Mouse (Mus musculus): ENCODE measurements around the gene Ldlrap1.

Ldlrap1 gene

GRCm38 (mm10) chr4:134754941-134755340 lies 12.9 kb downstream of the Ldlrap1 start:
- in situ Hi-C loops (cut with MboI; ENCODE audit: low pct_unique_long_range_greater_than_20kb in 1 of 2, low sequenced_read_pairs in 2 of 2, unreplicated experiment in 1 of 2) = no loop called here

DNA sequence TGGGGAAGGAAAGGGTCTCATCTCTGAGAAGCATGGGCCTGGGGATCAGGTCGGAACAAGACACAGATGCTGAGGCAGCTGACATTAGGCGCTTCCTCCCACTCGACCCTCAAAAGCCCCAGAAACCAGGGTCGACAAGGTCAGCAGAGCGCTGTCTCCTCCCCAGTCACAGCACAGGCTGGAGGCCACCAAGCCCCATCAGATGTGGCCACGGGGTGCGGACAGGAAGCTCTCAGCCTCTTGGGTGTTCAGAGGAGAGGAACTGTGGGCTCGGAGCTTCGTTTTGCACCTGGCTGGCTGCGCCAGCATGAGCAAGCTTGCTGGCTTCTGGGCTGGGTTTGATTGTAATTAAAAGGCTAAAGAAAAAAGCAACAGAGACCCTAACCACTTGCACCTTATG lies 13.5 kb downstream of the Ldlrap1 start:
- in situ Hi-C loops (cut with MboI; ENCODE audit: low pct_unique_long_range_greater_than_20kb in 1 of 2, low sequenced_read_pairs in 2 of 2, unreplicated experiment in 1 of 2) = no loop called here

DNA sequence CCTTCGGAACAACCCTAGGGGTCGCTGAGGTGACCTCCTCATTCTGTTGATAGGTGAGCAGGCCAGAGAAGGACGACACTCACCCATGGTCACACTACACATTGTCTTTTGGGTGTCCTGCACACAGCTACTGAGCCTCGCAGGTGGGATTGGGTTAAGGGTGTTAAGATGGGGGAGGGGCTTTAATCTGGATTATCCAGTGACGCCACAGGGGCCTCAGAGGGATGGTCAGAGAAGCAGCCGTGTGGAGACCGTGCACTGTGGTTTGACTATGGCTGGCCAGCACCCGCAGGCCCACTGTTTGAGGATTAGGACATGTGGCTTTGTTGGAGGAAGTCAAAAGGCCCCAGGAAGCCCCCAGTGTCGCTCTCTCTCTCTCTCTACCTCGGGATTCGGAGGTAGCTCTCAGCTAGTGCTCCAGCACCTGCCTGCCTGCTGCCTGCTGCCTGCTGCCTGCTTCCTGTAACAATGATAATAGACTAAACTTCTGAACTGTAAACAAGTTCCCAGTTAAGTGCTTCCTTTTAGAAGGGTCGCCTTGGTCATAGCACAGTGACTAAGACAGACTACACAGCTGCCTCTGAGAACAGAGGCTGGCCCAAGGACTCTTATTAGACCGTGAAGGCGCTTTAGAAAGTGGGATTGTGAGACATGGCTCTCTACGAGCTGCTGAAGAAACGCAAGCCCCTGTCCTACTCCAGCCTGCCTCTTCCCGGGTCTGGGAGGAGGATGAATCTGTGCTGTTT lies 14.1 kb downstream of the Ldlrap1 start:
- in situ Hi-C loops (cut with MboI; ENCODE audit: low pct_unique_long_range_greater_than_20kb in 1 of 2, low sequenced_read_pairs in 2 of 2, unreplicated experiment in 1 of 2) = no loop called here

DNA sequence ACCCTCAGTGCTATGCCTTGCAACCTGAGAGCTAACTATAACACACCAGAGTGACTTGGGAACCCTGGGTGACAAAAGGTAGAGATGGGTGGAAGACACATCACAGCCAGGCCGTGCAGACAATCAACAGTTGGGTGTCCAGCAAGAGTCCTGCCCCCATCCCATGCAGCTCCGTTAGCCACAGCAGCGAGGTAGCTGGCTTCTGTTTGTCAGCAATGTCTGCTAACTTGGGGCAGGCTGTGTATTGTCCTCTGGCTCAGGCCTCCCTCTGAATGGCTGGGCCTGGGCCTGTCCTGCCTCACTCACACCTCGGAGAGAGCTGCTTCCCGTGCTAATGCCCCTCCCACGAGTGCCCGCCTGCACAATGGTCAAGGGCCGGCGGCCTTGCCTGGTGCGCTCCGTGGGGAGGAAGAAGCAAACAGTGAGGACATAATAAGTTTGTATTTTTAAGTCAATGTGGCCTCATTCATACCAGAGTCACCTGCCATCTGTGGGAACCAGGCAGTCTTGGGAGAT lies 14.9 kb downstream of the Ldlrap1 start:
- in situ Hi-C loops (cut with MboI; ENCODE audit: low pct_unique_long_range_greater_than_20kb in 1 of 2, low sequenced_read_pairs in 2 of 2, unreplicated experiment in 1 of 2) = no loop called here

DNA sequence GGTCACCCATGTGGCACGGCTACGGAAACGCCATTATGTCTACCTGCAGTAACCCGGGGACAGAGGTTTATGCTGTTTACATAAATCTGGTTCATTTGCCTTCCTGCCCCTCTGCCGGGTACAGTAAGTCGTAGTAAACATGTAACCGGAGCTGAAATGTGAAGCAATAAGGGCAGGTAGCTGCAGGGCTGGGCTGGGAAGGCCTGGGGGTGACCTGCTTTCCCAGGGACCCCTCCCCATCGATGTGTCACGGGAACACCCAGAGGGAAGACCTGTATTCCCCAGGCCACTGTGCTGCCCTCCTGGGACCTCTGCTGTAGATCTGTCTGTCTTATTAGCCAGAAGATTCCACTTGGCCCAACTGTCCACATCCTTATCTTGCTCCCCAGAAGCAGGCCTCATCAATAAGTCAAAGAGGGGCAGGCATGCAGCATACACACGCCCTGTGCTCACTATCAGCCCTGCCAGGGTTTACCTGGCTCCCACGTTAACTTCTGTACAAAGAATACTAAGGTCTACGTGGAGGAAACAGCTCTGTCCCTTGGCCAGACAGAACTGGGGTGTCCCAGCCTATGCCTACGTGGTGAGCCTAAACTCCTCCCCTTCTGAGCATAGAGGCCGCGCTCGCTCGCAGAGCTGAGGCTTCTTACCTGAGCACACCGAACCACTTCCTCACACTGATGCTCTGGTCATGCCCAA lies 16.0 kb downstream of the Ldlrap1 start:
- in situ Hi-C loops (cut with MboI; ENCODE audit: low pct_unique_long_range_greater_than_20kb in 1 of 2, low sequenced_read_pairs in 2 of 2, unreplicated experiment in 1 of 2) = no loop called here

- in situ Hi-C loops (cut with MboI; ENCODE audit: low pct_unique_long_range_greater_than_20kb in 1 of 2, low sequenced_read_pairs in 2 of 2, unreplicated experiment in 1 of 2) = no loop called here
Measured at GRCm38 (mm10) chr4:134750825-134751224, 17.0 kb downstream of the Ldlrap1 start.

- in situ Hi-C loops (cut with MboI; ENCODE audit: low pct_unique_long_range_greater_than_20kb in 1 of 2, low sequenced_read_pairs in 2 of 2, unreplicated experiment in 1 of 2) = no loop called here
Measured at GRCm38 (mm10) chr4:134750263-134750662, 17.6 kb downstream of the Ldlrap1 start.

DNA sequence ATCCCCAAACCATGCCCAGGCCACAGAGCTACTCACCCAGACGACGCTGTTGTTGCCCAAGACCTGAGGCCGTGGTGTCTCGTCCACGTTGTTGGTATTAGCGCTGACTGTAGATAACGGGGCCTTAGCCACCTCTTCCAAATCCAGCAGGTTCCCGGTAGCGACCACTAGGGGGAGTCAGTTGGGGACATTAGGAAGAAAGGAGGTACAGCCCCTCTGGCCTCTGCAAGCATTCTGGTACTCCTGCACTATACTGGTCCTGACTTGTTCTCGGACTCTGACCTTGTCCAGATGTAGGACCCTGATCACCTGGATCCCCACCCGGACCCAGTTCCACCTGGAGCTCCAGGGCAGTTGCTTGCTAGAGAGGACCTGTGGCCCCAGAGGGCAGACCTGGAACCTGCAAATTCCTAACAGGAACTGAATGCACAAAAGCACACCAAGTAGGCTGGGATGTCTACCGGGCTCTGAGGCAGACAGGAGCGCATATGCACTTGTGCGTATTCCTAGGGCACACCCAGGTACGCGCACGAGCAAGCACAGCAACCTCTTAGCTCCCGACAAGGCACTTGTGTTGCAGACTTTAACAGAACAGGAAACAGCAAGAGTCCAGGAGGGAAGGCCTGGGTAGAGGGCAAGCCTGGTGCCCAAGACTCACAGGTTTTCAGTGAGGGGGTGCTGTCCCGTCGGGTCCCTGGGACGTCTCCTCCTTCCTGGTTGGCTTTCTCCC lies 18.4 kb downstream of the Ldlrap1 start:
- in situ Hi-C loops (cut with MboI; ENCODE audit: low pct_unique_long_range_greater_than_20kb in 1 of 2, low sequenced_read_pairs in 2 of 2, unreplicated experiment in 1 of 2) = no loop called here

GRCm38 (mm10) chr4:134745900-134746661 lies 21.7 kb downstream of the Ldlrap1 start:
- in situ Hi-C loops (cut with MboI; ENCODE audit: low pct_unique_long_range_greater_than_20kb in 1 of 2, low sequenced_read_pairs in 2 of 2, unreplicated experiment in 1 of 2) = no loop called here

- in situ Hi-C loops (cut with MboI; ENCODE audit: low pct_unique_long_range_greater_than_20kb in 1 of 2, low sequenced_read_pairs in 2 of 2, unreplicated experiment in 1 of 2) = no loop called here
Measured at GRCm38 (mm10) chr4:134743881-134744633, 23.8 kb downstream of the Ldlrap1 start.

DNA sequence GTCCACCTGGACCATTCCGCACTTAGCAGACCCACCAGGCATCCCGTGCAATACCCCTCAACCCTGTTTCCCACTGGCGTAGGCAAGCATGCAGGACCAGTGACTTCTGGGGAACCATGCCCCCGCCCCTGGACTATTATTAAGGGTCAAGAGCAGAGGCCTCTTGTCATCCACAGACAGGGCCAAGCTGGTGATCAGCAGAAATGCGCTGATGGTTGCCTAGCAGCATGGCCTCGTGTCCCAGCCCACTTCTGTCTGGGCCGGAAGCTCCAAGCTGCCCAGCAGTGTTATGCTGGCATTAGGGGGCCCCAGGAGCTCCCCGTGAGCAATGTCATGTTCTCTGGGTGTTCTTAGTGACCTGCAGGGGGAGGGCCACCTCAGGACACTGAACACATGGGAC lies 25.9 kb downstream of the Ldlrap1 start:
- in situ Hi-C loops (cut with MboI; ENCODE audit: low pct_unique_long_range_greater_than_20kb in 1 of 2, low sequenced_read_pairs in 2 of 2, unreplicated experiment in 1 of 2) = no loop called here

DNA sequence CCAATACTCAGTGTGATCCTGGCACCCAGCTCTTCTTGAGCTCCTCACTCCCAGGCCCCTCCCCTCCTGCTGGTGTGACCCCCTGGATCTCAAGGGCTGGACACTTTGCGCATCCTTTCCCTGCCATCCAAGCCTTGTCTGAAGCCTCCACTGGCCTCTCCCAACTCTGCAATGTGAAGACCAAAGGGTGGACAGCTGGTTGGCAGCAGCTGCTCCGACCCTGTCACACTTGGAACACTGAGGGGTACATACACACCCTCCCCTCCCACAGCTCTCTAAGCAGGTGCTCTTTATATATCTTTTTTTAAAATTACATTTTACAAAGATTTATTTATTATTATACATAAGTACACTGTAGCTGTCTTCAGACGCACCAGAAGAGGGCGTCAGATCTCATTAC lies 27.6 kb downstream of the Ldlrap1 start:
- in situ Hi-C loops (cut with MboI; ENCODE audit: low pct_unique_long_range_greater_than_20kb in 1 of 2, low sequenced_read_pairs in 2 of 2, unreplicated experiment in 1 of 2) = no loop called here

- in situ Hi-C loops (cut with MboI; ENCODE audit: low pct_unique_long_range_greater_than_20kb in 1 of 2, low sequenced_read_pairs in 2 of 2, unreplicated experiment in 1 of 2) = no loop called here
Measured at GRCm38 (mm10) chr4:134739530-134739929, 28.3 kb downstream of the Ldlrap1 start.

- in situ Hi-C loops (cut with MboI; ENCODE audit: low pct_unique_long_range_greater_than_20kb in 1 of 2, low sequenced_read_pairs in 2 of 2, unreplicated experiment in 1 of 2) = no loop called here
Measured at GRCm38 (mm10) chr4:134737365-134737910, 30.4 kb downstream of the Ldlrap1 start.

- in situ Hi-C loops (cut with MboI; ENCODE audit: low pct_unique_long_range_greater_than_20kb in 1 of 2, low sequenced_read_pairs in 2 of 2, unreplicated experiment in 1 of 2) = no loop called here
Measured at GRCm38 (mm10) chr4:134736147-134736546, 31.7 kb downstream of the Ldlrap1 start.

- in situ Hi-C loops (cut with MboI; ENCODE audit: low pct_unique_long_range_greater_than_20kb in 1 of 2, low sequenced_read_pairs in 2 of 2, unreplicated experiment in 1 of 2) = no loop called here
Measured at GRCm38 (mm10) chr4:134734629-134735081, 33.2 kb downstream of the Ldlrap1 start.

DNA sequence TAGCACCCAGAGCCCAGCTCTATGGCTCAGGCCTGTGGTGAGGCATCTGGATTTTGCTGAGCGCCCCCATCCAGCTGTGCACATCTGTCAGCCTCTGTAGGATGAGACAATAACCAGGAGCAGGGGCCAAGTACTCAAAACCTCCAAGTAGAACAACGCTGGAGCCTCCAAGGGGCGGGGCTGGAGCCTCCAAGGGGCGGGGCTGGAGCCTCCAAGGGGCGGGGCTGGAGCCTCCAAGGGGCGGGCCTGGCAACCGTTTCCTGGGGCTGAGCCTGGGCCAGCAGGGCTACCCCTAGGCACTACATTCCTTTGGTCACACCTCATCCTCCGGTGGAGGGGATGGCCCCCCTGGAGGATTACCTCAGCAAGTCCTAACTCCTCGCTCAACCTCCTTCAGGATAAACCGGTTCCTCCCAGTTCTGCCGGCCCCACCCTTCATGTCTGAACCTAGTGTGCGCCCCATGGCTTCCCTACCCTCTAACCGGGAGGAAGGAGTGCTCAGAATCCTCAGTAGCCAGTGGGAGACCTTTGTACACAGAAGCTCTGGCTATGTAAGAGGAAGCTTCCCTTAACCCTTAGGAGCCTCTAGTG lies 33.7 kb downstream of the Ldlrap1 start:
- in situ Hi-C loops (cut with MboI; ENCODE audit: low pct_unique_long_range_greater_than_20kb in 1 of 2, low sequenced_read_pairs in 2 of 2, unreplicated experiment in 1 of 2) = no loop called here

Measured in mouse embryonic stem cell (cell line).